In the genomic region with DNA sequence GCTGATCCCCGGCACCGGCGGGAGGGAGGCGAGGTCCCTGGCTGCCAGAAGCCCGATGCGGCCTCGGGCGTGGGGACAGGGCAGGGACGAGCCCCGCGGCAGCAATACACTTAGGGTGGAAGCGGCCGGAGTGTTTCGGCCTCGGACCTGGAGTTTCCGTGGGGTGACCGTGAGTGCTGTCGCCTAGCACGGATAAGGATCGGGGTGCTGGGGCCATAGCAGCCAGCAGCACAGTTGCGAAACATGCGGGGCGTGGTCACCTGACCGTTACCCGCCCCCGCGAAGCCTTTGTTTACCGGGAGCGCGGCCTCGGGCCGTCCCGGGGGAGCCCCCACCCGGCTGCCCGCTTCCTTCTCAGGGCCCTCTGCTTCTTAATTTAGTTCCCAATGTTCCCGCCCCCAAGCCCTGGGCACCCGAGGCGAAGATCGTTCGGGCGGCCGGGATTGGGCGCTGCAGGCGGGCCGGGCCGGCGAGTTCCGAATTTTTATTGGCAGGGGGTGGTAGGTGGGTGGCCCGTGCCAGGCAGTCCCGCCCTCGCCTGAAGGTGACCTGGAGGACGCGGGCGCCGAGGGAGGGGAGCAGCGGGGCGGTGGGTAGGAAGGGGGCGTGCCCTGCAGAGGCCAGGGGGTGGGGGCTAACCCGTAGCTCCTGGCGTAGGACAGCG, we compare ENCODE assay signal across 8 mouse cellular contexts. TPM values are rescaled to one million over a fixed set of nuclear protein-coding genes. Genes with fewer than 3 reads are reported as not detected.
DNase-seq lines count a peak whose midpoint lies in the region; ATAC-seq lines count a peak whose summit lies in the region.

No protein-coding gene starts in this region.

- H3K4me1 ChIP-seq in hindbrain, embryonic 12.5 days, result peaks cover 4% of the 10 kb centered on the region; the same call in 1 of the 2 replicates

- peak; percentile 92 for DNase-seq in MN1 (ENCODE audit: low spot score)
- peak; percentile 92 for DNase-seq in cerebellum, adult 9-10 months
- peak; percentile 83 to 90 for DNase-seq in frontal cortex, adult 2 months (ENCODE audit: extremely low spot score in 1 of 2, low spot score in 1 of 2)
- DNase-seq in layer of hippocampus, postnatal 14 days (ENCODE audit: low spot score in 2 of 2), result peak; percentile 86 to 94
- DNase-seq in lung, postnatal 14 days, result peak; percentile 94
- DNase-seq in retina, adult 2 months (ENCODE audit: low read depth, low spot score), result peak; percentile 40
- peak; percentile 90 to 96 for DNase-seq in thymus, postnatal 36 days

- no peaks in the 10 kb centered on the region for H3K9me3 ChIP-seq in hindbrain, embryonic 12.5 days (replicated peaks)

- H3K9ac ChIP-seq in hindbrain, embryonic 12.5 days, result peak overlapping the region; percentile 94

- H3K27me3 ChIP-seq in hindbrain, embryonic 12.5 days, result no peaks in the 10 kb centered on the region

- peak overlapping the region; percentile 98 for H3K27ac ChIP-seq in hindbrain, embryonic 12.5 days

- peak overlapping the region; percentile 59 for H3K4me2 ChIP-seq in hindbrain, embryonic 12.5 days (replicated peaks)

- H3K4me3 ChIP-seq in hindbrain, embryonic 12.5 days, result peak overlapping the region; percentile 94

- ATAC-seq in hindbrain, embryonic 12.5 days (ENCODE audit: low FRiP score), result peak; percentile 85

- WGBS in hindbrain, embryonic 12.5 days, result 0% methylated on average over 61 of the region's 61 CpGs

- H3K36me3 ChIP-seq in hindbrain, embryonic 12.5 days, result peaks cover 5% of the 10 kb centered on the region; the same call in 1 of the 2 replicates

RNA-seq across cellular contexts. Expression of a gene that starts 0.5 kb away (rescaled TPM):
- polyA plus RNA-seq in frontal cortex, adult 2 months (2012; rRNA removed), result 35.1 and 36.4 TPM in 2 replicates
- 60.9 and 70.5 TPM in 2 replicates for polyA plus RNA-seq in hindbrain, embryonic 12.5 days (2016; fragmentation: Nextera tagmentation; extraction: Ambion mirVana)
- total RNA-seq in layer of hippocampus, postnatal 14 days (2021), result 10 to 100 TPM; 83.4 to 87.2 TPM

RNA-seq across cellular contexts. Expression of a gene that starts 43.0 kb away (rescaled TPM):
- 36.4 and 38.4 TPM in 2 replicates for polyA plus RNA-seq in frontal cortex, adult 2 months (2012; rRNA removed)
- 46.3 and 54.4 TPM in 2 replicates for polyA plus RNA-seq in hindbrain, embryonic 12.5 days (2016; fragmentation: Nextera tagmentation; extraction: Ambion mirVana)
- total RNA-seq in layer of hippocampus, postnatal 14 days (2021), result 10 to 100 TPM; 42.4 to 44.2 TPM

Comparison
In these comparisons a context has a peak if more than half of its experiments do, and no peak if none do; other contexts are left out.
1. Peak in every context shown above with its lines: DNase-seq, ATAC-seq, H3K4me3 ChIP-seq and H3K27ac ChIP-seq.
2. DNase-seq: peak in every context shown above with its lines; median percentile 94 in lung, postnatal 14 days; 93 in thymus, postnatal 36 days; 92 in MN1; 92 in cerebellum, adult 9-10 months; 90 in layer of hippocampus, postnatal 14 days; 86 in frontal cortex, adult 2 months; 40 in retina, adult 2 months.